Mouse (Mus musculus) natural killer cell, adult 2 months (primary cell): ENCODE measurements around the gene Gm14862.
"Not testable (repeated sequence)": the region's sequence is repeated elsewhere in the genome, so short reads cannot be mapped to it uniquely, and the experiment has no call there.

Source experiments
- DNase-seq, 2 experiments: peaks; one replicate each; pipeline ENCODE4 v3.0.0; 2022; ENCODE audit warnings: low spot score in 2 of 2

Gm14862 gene

GRCm38 (mm10) chrX:9256766-9257165 is at the start of gene Gm14862:
Gm14862 (minus strand) TSS chrX:9256899.
- DNase-seq = no peak

DNA sequence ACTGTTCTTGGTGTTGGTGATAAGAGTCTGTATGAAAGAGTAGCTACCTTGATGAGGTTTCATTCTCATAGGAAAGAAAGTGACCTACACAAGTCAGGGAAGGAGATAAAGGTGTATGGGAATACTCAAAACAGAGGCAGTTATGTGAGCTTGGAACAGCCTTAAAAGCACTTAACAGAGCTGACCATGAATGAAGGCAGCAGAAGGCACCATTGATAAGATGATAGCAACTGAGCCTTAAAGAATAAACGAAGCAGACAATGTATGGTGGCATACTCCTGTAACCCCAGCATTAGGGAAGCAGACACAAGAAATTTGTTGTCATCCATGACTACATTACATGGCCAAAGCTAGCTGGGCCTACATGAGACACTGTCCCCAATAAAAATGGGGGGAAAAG is 46.8 kb upstream of the Gm14862 start:
- DNase-seq = no peak

GRCm38 (mm10) chrX:9302791-9303190 is 46.1 kb upstream of the Gm14862 start:
- DNase-seq = no peak

GRCm38 (mm10) chrX:9298413-9298864 is 41.7 kb upstream of the Gm14862 start:
- DNase-seq = no peak

DNA sequence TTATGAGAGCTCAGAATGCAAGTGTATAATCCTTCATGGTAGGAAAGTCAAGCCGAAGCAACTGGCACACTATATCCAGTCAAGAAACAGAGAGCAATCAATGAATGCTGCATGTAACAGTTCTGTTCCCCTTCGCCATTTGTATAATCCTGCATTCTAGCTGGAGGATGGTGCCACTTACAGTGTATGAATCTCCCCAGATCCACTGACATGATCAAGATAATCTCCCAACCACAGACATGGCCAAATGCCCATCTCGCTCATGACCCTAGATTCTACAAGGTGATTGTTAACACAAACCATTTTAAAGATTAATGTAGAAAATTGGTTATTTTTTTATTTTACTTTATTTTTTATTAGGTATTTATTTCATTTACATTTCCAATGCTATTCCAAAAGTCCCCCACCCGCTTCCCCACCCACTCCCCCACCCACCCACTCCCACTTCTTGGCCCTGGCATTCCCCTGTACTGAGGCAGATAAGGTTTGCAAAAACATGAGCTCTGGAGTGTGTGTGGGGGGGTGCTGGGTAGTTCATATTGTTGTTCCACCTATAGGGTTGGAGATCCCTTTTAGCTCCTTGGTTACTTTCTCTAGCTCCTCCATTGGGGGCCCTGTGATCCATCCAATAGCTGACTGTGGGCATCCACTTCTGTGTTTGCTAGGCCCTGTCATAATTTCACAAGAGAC is 36.6 kb upstream of the Gm14862 start:
- DNase-seq = not testable (repeated sequence)

- not testable (repeated sequence) for DNase-seq
Observed at GRCm38 (mm10) chrX:9283464-9283863, 26.8 kb upstream of the Gm14862 start, which contains the start of gene H2al1m. H2al1m (plus strand) TSS chrX:9283764.

DNA sequence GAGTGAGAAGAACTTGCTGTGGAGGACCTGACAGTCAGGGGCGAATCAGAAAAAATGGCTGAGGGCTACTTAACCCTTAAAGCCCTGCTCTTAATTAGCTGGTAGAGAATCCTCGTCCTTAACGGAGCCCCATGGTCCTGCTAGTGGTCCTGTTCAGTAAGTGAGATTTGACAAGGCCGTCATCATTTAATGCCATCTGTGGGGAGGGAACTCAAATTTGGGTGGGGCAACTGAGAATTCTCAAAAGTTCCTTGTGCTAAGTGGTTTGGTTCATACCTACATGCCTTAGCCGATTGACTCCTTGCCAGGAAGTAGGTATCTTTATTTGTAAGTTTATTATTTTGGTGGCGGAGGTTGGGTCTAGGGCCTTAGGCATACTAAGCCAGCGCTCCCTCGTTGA is 17.6 kb upstream of the Gm14862 start:
- DNase-seq = no peak

DNA sequence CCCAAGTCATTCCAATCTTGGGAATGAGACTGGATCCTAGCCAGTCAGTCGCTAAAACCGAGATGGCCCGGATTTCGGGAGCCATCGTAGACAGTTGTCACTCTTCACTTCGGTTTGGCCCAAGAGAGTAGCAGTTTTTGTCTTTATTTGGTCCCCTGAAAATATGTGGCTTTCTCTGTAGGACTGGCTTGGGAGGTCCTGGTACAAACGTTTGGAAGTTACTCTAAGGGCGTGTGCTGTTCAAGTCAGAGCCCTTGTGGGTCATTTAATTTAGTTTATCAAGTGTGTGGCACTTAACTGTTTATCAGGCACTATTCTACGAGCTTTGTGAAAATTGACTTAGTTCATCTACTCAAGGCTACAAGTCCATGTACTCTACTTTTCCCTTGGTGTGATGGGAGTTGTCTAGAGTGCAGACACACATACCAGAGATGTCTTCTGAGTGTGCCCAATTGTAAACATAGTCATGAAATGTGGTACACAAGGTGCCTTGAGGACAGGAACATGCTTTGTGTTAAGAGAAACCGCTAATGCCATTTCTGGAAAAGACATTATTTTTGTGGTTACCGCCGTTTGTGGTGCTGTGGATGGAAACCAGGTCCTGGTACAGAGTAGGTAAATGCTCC is 16.8 kb upstream of the Gm14862 start:
- DNase-seq = no peak

DNA sequence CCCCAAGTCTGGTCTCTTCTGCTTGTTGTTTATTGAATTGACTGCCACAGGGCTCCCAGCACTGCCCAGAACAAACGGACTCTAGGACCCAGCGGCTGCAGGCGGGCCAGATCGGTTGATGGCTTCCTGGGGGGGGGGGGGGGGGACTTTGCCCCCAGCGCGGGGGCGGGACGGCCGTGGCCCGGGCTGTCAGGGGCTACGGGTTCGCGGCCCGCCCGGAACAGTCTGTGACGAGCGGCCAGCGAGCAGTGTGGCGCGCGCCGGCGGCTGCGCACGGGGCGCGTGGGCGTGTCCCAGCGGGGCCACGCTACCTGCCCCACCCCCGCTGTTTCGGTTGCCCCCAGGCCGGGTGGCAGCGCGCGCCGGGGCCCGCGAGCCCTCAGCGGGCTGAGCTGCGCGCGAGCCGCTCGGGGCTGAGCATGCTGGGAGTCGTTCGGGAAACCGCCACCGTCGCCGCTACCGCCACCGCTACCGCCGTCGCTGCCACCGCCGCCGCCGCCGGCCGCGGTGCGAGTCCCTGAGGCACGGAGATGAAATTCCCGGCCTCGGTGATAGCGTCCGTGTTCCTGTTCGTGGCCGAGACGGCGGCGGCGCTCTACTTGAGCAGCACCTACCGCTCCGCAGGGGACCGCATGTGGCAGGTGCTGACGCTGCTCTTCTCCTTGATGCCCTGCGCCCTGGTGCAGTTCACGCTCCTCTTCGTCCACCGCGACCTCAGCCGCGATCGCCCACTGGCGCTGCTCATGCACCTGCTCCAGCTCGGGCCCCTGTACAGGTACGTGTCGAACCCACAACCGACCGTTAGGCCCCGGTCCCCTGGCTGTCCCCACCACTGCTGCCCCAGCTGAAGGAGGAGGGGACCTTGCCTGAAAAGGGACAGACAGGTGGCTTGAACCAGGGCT is 16.0 kb upstream of the Gm14862 start, which contains the start of gene Xk:
TSS of gene Xk (plus strand) at position 297 of the 902 bp plus-strand sequence.
- DNase-seq = peak; percentile 34 to 50

DNA sequence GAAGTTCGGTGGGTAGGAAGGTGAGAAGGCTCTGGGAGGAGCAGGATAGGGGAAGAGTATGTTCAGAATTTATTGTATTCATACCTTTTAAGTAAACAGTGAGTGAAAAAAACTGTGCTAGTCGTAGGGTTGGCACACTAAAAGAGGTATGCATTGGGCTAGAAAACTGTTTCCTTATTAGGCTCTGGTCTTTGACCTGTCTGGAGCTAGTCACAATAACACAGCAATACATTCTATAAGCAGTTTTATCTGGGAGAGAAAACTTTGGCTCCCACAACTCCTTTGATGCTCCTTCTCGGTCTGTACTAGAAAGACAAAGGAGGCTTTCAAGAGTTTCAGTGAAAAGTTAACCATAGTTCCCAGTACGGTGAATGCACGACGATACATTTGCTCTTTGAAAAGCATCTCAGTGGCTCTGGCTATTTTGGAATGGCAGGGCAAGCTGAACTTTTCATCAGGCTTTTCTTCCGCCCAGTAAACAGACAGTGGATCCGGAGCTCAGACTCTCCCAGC is 15.3 kb upstream of the Gm14862 start:
- DNase-seq = no peak

DNA sequence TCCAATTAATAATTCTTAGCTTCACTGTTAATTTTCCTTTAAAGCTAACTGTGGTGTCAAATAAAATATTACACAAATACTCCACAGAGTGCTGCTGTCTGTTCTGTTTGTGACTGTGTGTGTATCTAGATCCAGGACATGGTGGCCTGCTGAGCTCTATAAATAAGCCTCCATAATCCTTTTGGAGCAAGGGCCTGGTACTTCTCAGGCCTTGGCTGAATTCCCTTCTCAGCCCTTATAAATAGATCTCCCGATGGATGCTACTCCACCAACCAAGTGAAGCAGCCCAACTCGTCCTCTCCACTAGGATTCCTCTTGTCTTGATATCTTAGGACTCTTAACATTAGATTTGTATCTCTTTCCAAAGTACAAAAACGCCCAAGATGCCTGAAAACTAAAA is 14.4 kb upstream of the Gm14862 start:
- no peak for DNase-seq

DNA sequence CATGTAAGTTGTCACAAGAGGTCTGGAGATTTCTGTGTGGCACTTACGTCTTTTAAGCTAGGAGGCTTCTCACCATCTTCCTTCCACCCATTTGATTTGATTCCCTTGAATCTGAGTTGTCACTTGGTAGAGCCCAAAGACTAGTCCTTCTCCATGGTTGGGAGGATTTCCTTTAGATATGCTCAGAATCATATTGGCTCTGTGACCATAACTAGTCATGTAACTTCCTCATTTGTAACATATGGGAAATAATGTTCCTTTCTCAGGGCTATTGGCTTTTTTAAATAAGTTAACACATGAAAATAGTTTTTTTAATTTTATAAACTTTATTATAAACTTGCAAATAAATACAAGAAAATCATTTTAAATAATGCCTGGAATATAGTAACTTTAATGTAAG is 2.6 kb upstream of the Gm14862 start:
- DNase-seq = no peak

DNA sequence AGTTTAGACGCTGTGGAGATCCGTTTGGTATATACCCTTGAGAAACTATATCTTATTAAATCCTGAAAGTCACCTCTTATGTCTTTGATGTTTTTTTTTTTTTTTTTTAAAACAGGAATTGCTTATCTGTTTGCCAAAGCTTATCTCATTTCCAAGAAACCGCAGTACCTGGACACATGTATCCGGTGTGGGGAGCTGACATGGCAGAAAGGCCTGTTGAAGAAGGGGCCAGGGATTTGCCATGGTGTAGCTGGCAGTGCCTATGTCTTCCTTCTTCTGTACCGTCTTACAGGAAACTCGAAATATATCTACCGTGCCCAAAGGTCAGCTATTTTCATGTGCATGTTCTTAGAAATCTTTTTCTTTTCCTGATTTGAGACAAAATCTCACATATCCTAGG is 1.1 kb upstream of the Gm14862 start:
- no peak for DNase-seq

GRCm38 (mm10) chrX:9254901-9255300 is 1.8 kb downstream of the Gm14862 start:
- DNase-seq = no peak

- no peak for DNase-seq
Observed at GRCm38 (mm10) chrX:9253990-9254389, 2.7 kb downstream of the Gm14862 start.

- DNase-seq = no peak
Observed at GRCm38 (mm10) chrX:9248911-9249310, 7.8 kb downstream of the Gm14862 start.

DNA sequence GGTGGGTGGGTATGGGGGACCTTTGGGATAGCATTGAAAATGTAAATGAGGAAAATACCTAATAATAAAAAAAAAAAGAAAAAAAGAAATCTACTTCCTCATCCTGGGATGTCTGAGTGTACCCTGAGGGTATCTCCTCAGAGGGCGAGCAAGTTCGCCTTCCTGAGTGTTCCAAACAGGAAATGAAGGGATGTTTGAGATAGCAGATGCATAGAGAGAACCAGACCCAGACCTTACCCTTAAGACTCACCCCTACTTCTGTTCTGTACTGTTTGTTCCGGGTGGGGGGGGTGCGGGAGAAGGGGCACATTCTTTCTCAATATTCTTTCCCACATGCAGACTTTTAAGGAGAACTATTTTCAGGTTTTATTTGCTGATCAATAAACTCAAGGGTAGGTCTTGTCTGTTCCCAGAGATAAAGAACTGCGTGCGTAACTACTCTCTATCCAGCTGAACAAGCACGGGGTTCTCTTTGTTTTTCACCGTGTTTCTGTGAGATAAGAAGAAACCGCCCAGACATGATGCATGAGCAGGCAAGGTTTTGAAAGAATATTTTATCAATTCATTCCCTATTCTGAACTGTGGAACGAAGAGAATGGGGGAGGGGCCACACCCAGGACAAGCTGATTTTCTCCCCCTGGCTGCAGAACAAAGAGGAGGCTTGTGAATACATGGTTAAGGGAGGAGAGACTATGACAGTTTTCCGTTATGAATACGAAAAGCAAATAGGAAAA is 11.9 kb downstream of the Gm14862 start:
- DNase-seq = no peak

DNA sequence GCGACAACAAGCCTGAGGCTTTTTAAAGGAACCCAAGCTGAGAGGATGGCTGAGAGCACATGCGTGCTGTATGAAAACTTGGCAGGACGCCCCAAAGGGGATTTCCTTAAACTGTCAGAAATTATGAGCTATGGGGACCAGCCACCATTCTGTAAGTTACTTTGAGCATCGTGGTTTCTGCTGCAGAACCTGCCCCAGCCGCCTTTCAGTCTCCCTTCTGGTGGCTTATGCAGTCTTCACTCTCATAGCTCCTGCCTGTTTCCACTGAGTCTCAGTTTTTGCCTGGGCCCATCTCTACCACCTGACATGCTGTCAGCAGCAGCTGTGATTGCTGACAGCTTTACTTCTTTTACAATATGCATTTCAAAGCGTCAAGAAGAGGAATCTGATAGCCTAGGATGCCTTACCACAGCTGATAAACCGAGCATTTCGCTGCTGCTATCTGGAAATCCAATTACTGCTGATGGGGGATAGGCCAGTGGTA is 13.3 kb downstream of the Gm14862 start:
- no peak for DNase-seq

DNA sequence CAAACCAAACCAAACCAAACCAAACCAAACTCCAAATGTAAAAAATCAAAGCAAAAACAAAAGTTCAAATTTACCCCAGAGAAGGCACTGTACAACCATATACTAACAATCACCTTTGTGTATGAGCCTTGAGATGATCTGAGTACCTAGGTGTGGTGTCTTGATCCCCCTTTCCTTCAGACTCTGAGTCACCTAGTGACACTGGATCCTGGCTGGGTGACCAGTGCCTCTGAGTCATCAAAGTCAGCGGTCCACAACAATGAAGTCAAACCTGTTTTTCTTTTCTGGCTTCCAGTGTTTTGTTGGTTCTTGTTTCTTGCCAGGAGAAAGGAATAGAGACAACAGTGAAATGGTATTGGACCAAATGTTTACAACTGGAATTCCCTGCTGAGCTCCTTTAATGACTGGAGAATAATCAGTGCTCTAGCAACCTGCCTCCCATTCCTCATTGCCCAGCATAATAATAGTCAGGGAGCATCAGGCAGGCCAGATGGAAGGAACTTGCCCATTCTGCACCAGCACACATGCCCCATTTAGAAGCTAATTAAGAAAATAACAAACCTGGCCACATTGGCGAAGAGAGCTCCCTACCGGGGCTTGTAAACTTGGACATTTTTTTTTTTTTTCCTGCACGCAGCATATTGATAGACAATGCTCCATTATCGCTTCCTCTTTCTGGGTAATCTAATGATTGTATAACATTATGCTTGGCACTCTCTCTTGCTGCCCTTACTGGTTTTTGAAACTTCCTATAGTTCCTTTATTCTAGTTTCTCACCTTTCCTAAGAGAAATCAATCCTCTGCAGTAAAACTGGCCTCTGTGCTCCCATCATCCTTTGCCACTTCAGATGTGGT is 15.7 kb downstream of the Gm14862 start:
- DNase-seq = no peak

- no peak for DNase-seq
Observed at GRCm38 (mm10) chrX:9227105-9227504, 29.6 kb downstream of the Gm14862 start.
